Mouse (Mus musculus) MEL (cell line): ENCODE results near the gene Gm38392. TPM values are rescaled to one million over a fixed set of nuclear protein-coding genes. Genes with fewer than 3 reads are reported as not detected.

Experiments
- DNase-seq: peaks from one replicate; pipeline ENCODE4 v3.0.0; 2011; ENCODE audit warnings: low read depth, low spot score
- H3K27ac ChIP-seq: 2 replicates; pipeline ENCODE4 v1.5.1; 2012; ENCODE audit warnings: low read depth, mild to moderate bottlenecking, control low read depth, low read length, moderate library complexity; ENCODE audit not compliant: control insufficient read depth
- H3K27me3 ChIP-seq, 2 experiments: fragments of 150-350 bp in 1 of 2; sonication (generic) in 1 of 2; 2 replicates each; pipeline ENCODE4 v1.6.1; 2012; ENCODE audit warnings: low read length in 2 of 2, mild to moderate bottlenecking in 2 of 2, improper control_type of control experiment in 1 of 2, moderate library complexity in 1 of 2; ENCODE audit not compliant: insufficient read depth in 2 of 2, control insufficient read depth in 1 of 2
- H3K36me3 ChIP-seq, 2 experiments: 2 replicates each; pipeline ENCODE4 v1.6.1; 2012 to 2014; ENCODE audit warnings: low read length in 2 of 2, improper control_type of control experiment in 1 of 2, inconsistent platforms in 1 of 2, mild to moderate bottlenecking in 1 of 2; ENCODE audit not compliant: insufficient read depth in 2 of 2, control insufficient read depth in 1 of 2
- H3K4me1 ChIP-seq, 2 experiments: fragments of 150-350 bp in 1 of 2; sonication (generic) in 1 of 2; 2 replicates each; pipeline ENCODE4 v1.6.1; 2012; ENCODE audit warnings: low read length in 2 of 2, improper control_type of control experiment in 1 of 2, mild to moderate bottlenecking in 1 of 2; ENCODE audit not compliant: insufficient read depth in 2 of 2, control insufficient read depth in 1 of 2
- H3K4me3 ChIP-seq, 2 experiments: fragments of 150-350 bp in 1 of 2; sonication (generic) in 1 of 2; 2 replicates each; pipeline ENCODE4 v1.5.1; 2012; ENCODE audit warnings: low read depth in 2 of 2, low read length in 2 of 2, mild to moderate bottlenecking in 2 of 2, moderate library complexity in 2 of 2, control low read depth in 1 of 2, improper control_type of control experiment in 1 of 2; ENCODE audit not compliant: control insufficient read depth in 1 of 2, insufficient read depth in 1 of 2
- H3K79me2 ChIP-seq: 2 replicates; pipeline ENCODE4 v1.6.1; 2012; ENCODE audit warnings: mild to moderate bottlenecking, low read length, moderate library complexity; ENCODE audit not compliant: control insufficient read depth, poor library complexity, insufficient read depth
- H3K9ac ChIP-seq: 2 replicates; pipeline ENCODE4 v1.6.1; 2012; ENCODE audit warnings: low read depth, mild to moderate bottlenecking, control low read depth, low read length, moderate library complexity; ENCODE audit not compliant: control insufficient read depth, poor library complexity, severe bottlenecking
- H3K9me3 ChIP-seq: fragments of 150-350 bp; sonication (generic); replicated peaks from 2 replicates; pipeline ENCODE4 v1.6.1; 2012; ENCODE audit warnings: mild to moderate bottlenecking, low read length, improper control_type of control experiment, moderate library complexity; ENCODE audit not compliant: insufficient read depth
- BHLHE40 ChIP-seq: IDR thresholded peaks from 2 replicates; pipeline ENCODE4 v1.6.1; 2012; ENCODE audit warnings: low read depth, mild to moderate bottlenecking, inconsistent platforms, low read length, improper control_type of control experiment, borderline replicate concordance
- CHD2 ChIP-seq: IDR thresholded peaks from 2 replicates; pipeline ENCODE4 v1.6.1; 2011; ENCODE audit warnings: low read length, improper control_type of control experiment
- CTCF ChIP-seq, 3 experiments: IDR thresholded peaks in 2 of 3; conservative IDR thresholded peaks in 1 of 3; 2 replicates each; pipeline ENCODE4 v1.5.1; 2011 to 2012; ENCODE audit warnings: low read length in 3 of 3, low read depth in 2 of 3, mild to moderate bottlenecking in 2 of 3, improper control_type of control experiment in 1 of 3, inconsistent platforms in 1 of 3, mixed read lengths in 1 of 3, moderate library complexity in 1 of 3; ENCODE audit not compliant: control insufficient read depth in 1 of 3, insufficient read depth in 1 of 3, poor library complexity in 1 of 3, severe bottlenecking in 1 of 3
- E2F4 ChIP-seq: IDR thresholded peaks from 2 replicates; pipeline ENCODE4 v1.6.1; 2011; ENCODE audit warnings: low read depth, low read length, improper control_type of control experiment, borderline replicate concordance
- ELF1 ChIP-seq: IDR thresholded peaks from 2 replicates; pipeline ENCODE4 v1.6.1; 2014; ENCODE audit warnings: low read depth, mild to moderate bottlenecking, inconsistent platforms, low read length, improper control_type of control experiment, moderate library complexity
- EP300 ChIP-seq, 2 experiments: IDR thresholded peaks; 2 replicates each; pipeline ENCODE4 v1.6.1; 2011; ENCODE audit warnings: improper control_type of control experiment in 2 of 2, low read length in 2 of 2, low read depth in 1 of 2, mild to moderate bottlenecking in 1 of 2
- GABPA ChIP-seq: IDR thresholded peaks from 2 replicates; pipeline ENCODE4 v1.6.1; 2012; ENCODE audit warnings: low read depth, mild to moderate bottlenecking, inconsistent platforms, low read length, improper control_type of control experiment, moderate library complexity
- GATA1 ChIP-seq: IDR thresholded peaks from 2 replicates; pipeline ENCODE4 v1.6.1; 2011; ENCODE audit warnings: low read depth, low read length, improper control_type of control experiment
- HCFC1 ChIP-seq: IDR thresholded peaks from 2 replicates; pipeline ENCODE4 v1.6.1; 2012; ENCODE audit warnings: low read depth, mild to moderate bottlenecking, inconsistent platforms, low read length, improper control_type of control experiment, moderate library complexity
- JUND ChIP-seq: IDR thresholded peaks from 2 replicates; pipeline ENCODE4 v1.6.1; 2011; ENCODE audit warnings: low read depth, mild to moderate bottlenecking, improper control_type of control experiment, low read length
- MAFK ChIP-seq: IDR thresholded peaks from 2 replicates; pipeline ENCODE4 v1.6.1; 2011; ENCODE audit warnings: low read depth, mild to moderate bottlenecking, low read length, improper control_type of control experiment, borderline replicate concordance
- MAX ChIP-seq: IDR thresholded peaks from 2 replicates; pipeline ENCODE4 v1.6.1; 2011; ENCODE audit warnings: low read length, improper control_type of control experiment
- MAZ ChIP-seq: IDR thresholded peaks from 2 replicates; pipeline ENCODE4 v1.6.1; 2012; ENCODE audit warnings: low read depth, mild to moderate bottlenecking, inconsistent platforms, low read length, improper control_type of control experiment
- MEF2A ChIP-seq: IDR thresholded peaks from 2 replicates; pipeline ENCODE4 v1.6.1; 2014; ENCODE audit warnings: low read depth, mild to moderate bottlenecking, inconsistent platforms, low read length, improper control_type of control experiment; ENCODE audit not compliant: poor library complexity, insufficient replicate concordance, severe bottlenecking; ENCODE audit errors: extremely low read depth
- MYB ChIP-seq: IDR thresholded peaks from 2 replicates; pipeline ENCODE4 v1.6.1; 2011; ENCODE audit warnings: mild to moderate bottlenecking, low read depth, low read length, improper control_type of control experiment
- NELFE ChIP-seq: IDR thresholded peaks from 2 replicates; pipeline ENCODE4 v1.6.1; 2011; ENCODE audit warnings: low read depth, low read length, improper control_type of control experiment
- POLR2A ChIP-seq, 2 experiments: IDR thresholded peaks; 2 replicates each; pipeline ENCODE4 v1.6.1; 2011 to 2012; ENCODE audit warnings: low read length in 2 of 2, mild to moderate bottlenecking in 2 of 2, control low read depth in 1 of 2, improper control_type of control experiment in 1 of 2, low read depth in 1 of 2, moderate library complexity in 1 of 2; ENCODE audit not compliant: control insufficient read depth in 1 of 2, insufficient read depth in 1 of 2, poor library complexity in 1 of 2
- POLR2AphosphoS5 ChIP-seq: IDR thresholded peaks from 2 replicates; pipeline ENCODE4 v1.6.1; 2012; ENCODE audit warnings: low read depth, borderline replicate concordance, mild to moderate bottlenecking, inconsistent platforms, low read length, moderate library complexity, mixed read lengths
- RAD21 ChIP-seq: IDR thresholded peaks from 2 replicates; pipeline ENCODE4 v1.6.1; 2011; ENCODE audit warnings: mild to moderate bottlenecking, low read depth, low read length, improper control_type of control experiment
- RCOR1 ChIP-seq: IDR thresholded peaks from 2 replicates; pipeline ENCODE4 v1.6.1; 2012; ENCODE audit warnings: low read depth, mild to moderate bottlenecking, inconsistent platforms, low read length, improper control_type of control experiment
- SMC3 ChIP-seq: IDR thresholded peaks from 2 replicates; pipeline ENCODE4 v1.6.1; 2011; ENCODE audit warnings: low read depth, low read length, improper control_type of control experiment
- TCF12 ChIP-seq: IDR thresholded peaks from 2 replicates; pipeline ENCODE4 v1.6.1; 2014; ENCODE audit warnings: low read depth, mild to moderate bottlenecking, inconsistent platforms, low read length, improper control_type of control experiment, moderate library complexity
- UBTF ChIP-seq: IDR thresholded peaks from 2 replicates; pipeline ENCODE4 v1.6.1; 2012; ENCODE audit warnings: low read depth, mild to moderate bottlenecking, inconsistent platforms, low read length, improper control_type of control experiment, moderate library complexity, borderline replicate concordance; ENCODE audit not compliant: insufficient read depth
- ZC3H11A ChIP-seq: IDR thresholded peaks from 2 replicates; pipeline ENCODE4 v1.6.1; 2012; ENCODE audit warnings: low read depth, mild to moderate bottlenecking, inconsistent platforms, low read length, improper control_type of control experiment
- ZKSCAN1 ChIP-seq: IDR thresholded peaks from 2 replicates; pipeline ENCODE4 v1.6.1; 2012; ENCODE audit warnings: low read depth, mild to moderate bottlenecking, inconsistent platforms, low read length, improper control_type of control experiment, moderate library complexity
- ZMIZ1 ChIP-seq: IDR thresholded peaks from 2 replicates; pipeline ENCODE4 v1.6.1; 2012; ENCODE audit warnings: low read depth, mild to moderate bottlenecking, inconsistent platforms, low read length, improper control_type of control experiment, moderate library complexity
- ZNF384 ChIP-seq: IDR thresholded peaks from 2 replicates; pipeline ENCODE4 v1.6.1; 2012; ENCODE audit warnings: low read depth, mild to moderate bottlenecking, inconsistent platforms, low read length, improper control_type of control experiment
- polyA plus RNA-seq, 2 experiments: library from polyadenylated mRNA; stranded (reverse) in 1 of 2; unstranded in 1 of 2; fragments of >175 nt in 1 of 2; fragments of >200 nt in 1 of 2; gene quantifications; 2 replicates each; pipeline versions ENCODE4 v1.2.1 to v1.2.4; 2012; ENCODE audit warnings: low replicate concordance in 2 of 2, low read depth in 1 of 2; ENCODE audit not compliant: insufficient read length in 2 of 2, insufficient read depth in 1 of 2, missing spikeins in 1 of 2
- total RNA-seq: library from RNA; depleted of rRNA; stranded (reverse); fragments of 300-350 nt; gene quantifications from 2 replicates; pipeline ENCODE4 v1.2.3, GENCODE M21; 2012

Gene Gm38392
- total and polyA plus RNA-seq, 3 experiments, result 0.69 to 0.84 TPM; not detected in 1

GRCm38 (mm10) chr3:88244071-88244470, 42.9 kb downstream of the Gm38392 start:
- TF ChIP-seq ZC3H11A, result peak; percentile 49
- no peak for TF ChIP-seq MAX
- no peak for TF ChIP-seq MAFK
- TF ChIP-seq MAZ, result peak; percentile 49; the same call in 1 of the 2 replicates
- peak; percentile 13; the same call in 1 of the 2 replicates for TF ChIP-seq ELF1
- TF ChIP-seq CTCF (IDR thresholded peaks at IDR 0.05 in 2 of 3, conservative IDR thresholded peaks at IDR 0.05 in 1 of 3; ENCODE audit: control insufficient read depth in 1 of 3, insufficient read depth in 1 of 3, low read depth in 2 of 3, low read length in 3 of 3, poor library complexity in 1 of 3, severe bottlenecking in 1 of 3), result peak; percentile 93 to 99 (median 97)
- no peak for TF ChIP-seq EP300 (IDR thresholded peaks at IDR 0.05; ENCODE audit: low read depth in 1 of 2, low read length in 2 of 2)
- no peak for TF ChIP-seq RCOR1
- no peak for TF ChIP-seq MYB
- no peak for TF ChIP-seq GATA1
- TF ChIP-seq HCFC1, result no peak
- no peak for TF ChIP-seq ZNF384
- no peak for TF ChIP-seq CHD2
- no peak for TF ChIP-seq E2F4
- TF ChIP-seq JUND, result no peak
- no peak for TF ChIP-seq NELFE
- no peak for TF ChIP-seq ZMIZ1
- TF ChIP-seq GABPA, result no peak
- TF ChIP-seq TCF12, result no peak
- TF ChIP-seq SMC3, result peak; percentile 69
- no peak for TF ChIP-seq BHLHE40
- TF ChIP-seq ZKSCAN1, result no peak
- no peak for TF ChIP-seq POLR2A (IDR thresholded peaks at IDR 0.05; ENCODE audit: control insufficient read depth in 1 of 2, insufficient read depth in 1 of 2, low read depth in 1 of 2, low read length in 2 of 2, poor library complexity in 1 of 2)
- no peak for TF ChIP-seq POLR2AphosphoS5
- TF ChIP-seq MEF2A, result no peak
- TF ChIP-seq RAD21, result peak; percentile 79
- no peak for TF ChIP-seq UBTF
- peak; percentile 73 for DNase-seq
- Histone ChIP-seq H3K9me3 (no peaks in the 10 kb centered on the region), H3K36me3 (no peaks in the 10 kb centered on the region), H3K4me1 (peaks cover 0 to 4% of the 10 kb centered on the region in 2 experiments; a peak in 1 of 4 replicates), H3K9ac (no peak overlapping the region), H3K4me3 (no peak overlapping the region), H3K79me2 (no peaks in the 10 kb centered on the region), H3K27me3 (peaks cover 4 to 9% of the 10 kb centered on the region in 2 experiments; a peak in 3 of 4 replicates), H3K27ac (no peak overlapping the region)
